Mouse (Mus musculus): ENCODE results near the gene Gm10283.
"Not testable (repeated sequence)": the region's sequence is repeated elsewhere in the genome, so short reads cannot be mapped to it uniquely, and the experiment has no call there.

Gm10283 gene

GRCm38 (mm10) chr8:60503098-60503497 is at the start of gene Gm10283:
Gene Gm10283 (minus strand): TSS chr8:60503198.
- no peak for DNase-seq (ENCODE audit: low spot score in 2 of 2)

GRCm38 (mm10) chr8:60534945-60535344 is 31.9 kb upstream of the Gm10283 start:
- DNase-seq (ENCODE audit: low spot score in 2 of 2): no peak

GRCm38 (mm10) chr8:60518286-60518685 is 15.3 kb upstream of the Gm10283 start:
- DNase-seq (ENCODE audit: low spot score in 2 of 2): no peak

GRCm38 (mm10) chr8:60505653-60506521 is 2.9 kb upstream of the Gm10283 start, which contains the start of gene Aadat:
Gene Aadat (plus strand): TSS chr8:60505932.
- peak in 1 of 2 experiments; percentile 49 for DNase-seq (ENCODE audit: low spot score in 2 of 2)

GRCm38 (mm10) chr8:60495046-60495445 is 8.0 kb downstream of the Gm10283 start:
- DNase-seq (ENCODE audit: low spot score in 2 of 2): not testable (repeated sequence)

GRCm38 (mm10) chr8:60494606-60495005 is 8.4 kb downstream of the Gm10283 start:
- DNase-seq (ENCODE audit: low spot score in 2 of 2): no peak

- DNase-seq (ENCODE audit: low spot score in 2 of 2): no peak
Measured at GRCm38 (mm10) chr8:60492471-60492870, 10.5 kb downstream of the Gm10283 start.

GRCm38 (mm10) chr8:60491871-60492270 is 11.1 kb downstream of the Gm10283 start:
- no peak for DNase-seq (ENCODE audit: low spot score in 2 of 2)

- no peak for DNase-seq (ENCODE audit: low spot score in 2 of 2)
Measured at GRCm38 (mm10) chr8:60490147-60490546, 12.9 kb downstream of the Gm10283 start.

GRCm38 (mm10) chr8:60466686-60467335 is 36.2 kb downstream of the Gm10283 start:
- peak; percentile 11 to 38 for DNase-seq (ENCODE audit: low spot score in 2 of 2)

GRCm38 (mm10) chr8:60449296-60449695 is 53.7 kb downstream of the Gm10283 start:
- no peak for DNase-seq (ENCODE audit: low spot score in 2 of 2)

- DNase-seq (ENCODE audit: low spot score in 2 of 2): no peak
Measured at GRCm38 (mm10) chr8:60444989-60445388, 58.0 kb downstream of the Gm10283 start.

- no peak for DNase-seq (ENCODE audit: low spot score in 2 of 2)
Measured at GRCm38 (mm10) chr8:60438557-60438956, 64.4 kb downstream of the Gm10283 start.

GRCm38 (mm10) chr8:60436872-60437271 is 66.1 kb downstream of the Gm10283 start:
- DNase-seq (ENCODE audit: low spot score in 2 of 2): no peak

GRCm38 (mm10) chr8:60432649-60433048 is 70.3 kb downstream of the Gm10283 start:
- no peak for DNase-seq (ENCODE audit: low spot score in 2 of 2)

GRCm38 (mm10) chr8:60406358-60406757 is 96.6 kb downstream of the Gm10283 start:
- DNase-seq (ENCODE audit: low spot score in 2 of 2): no peak

GRCm38 (mm10) chr8:60404994-60405548 is 97.9 kb downstream of the Gm10283 start:
- DNase-seq (ENCODE audit: low spot score in 2 of 2): no peak

- no peak for DNase-seq (ENCODE audit: low spot score in 2 of 2)
Measured at GRCm38 (mm10) chr8:60393675-60394074, 109.3 kb downstream of the Gm10283 start.

- no peak for DNase-seq (ENCODE audit: low spot score in 2 of 2)
Measured at GRCm38 (mm10) chr8:60386589-60386988, 116.4 kb downstream of the Gm10283 start.

All from urinary bladder, adult 18-20 months (tissue).